Mouse (Mus musculus): ENCODE results near the gene Slc25a43.

The Slc25a43 gene

DNA sequence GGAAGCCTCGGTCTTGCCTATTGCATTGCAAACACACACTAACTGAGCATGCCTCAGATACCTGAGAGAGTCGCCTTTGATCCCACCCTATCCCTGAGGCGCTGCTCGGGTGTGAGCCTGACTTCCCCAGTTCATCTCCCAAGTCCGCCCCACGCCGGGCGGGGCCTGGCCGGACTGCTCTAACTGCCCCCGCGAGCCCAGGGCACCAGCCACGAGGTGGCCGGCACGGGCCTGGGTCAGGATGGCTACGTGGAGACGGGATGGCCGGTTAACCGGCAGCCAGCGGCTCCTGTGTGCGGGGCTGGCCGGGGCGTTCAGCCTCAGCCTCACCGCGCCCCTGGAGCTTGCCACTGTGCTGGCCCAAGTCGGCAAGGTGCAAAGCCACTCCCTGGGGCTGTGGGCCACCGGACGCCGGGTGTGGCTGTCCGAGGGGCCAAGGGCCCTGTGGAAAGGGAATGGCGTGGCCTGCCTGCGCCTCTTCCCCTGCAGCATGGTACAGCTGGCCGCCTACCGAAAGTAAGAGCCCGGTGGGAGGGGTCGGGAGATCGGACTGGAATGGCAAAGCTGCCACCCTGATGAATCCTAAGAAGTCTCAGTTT is at the start of gene Slc25a43:
Slc25a43 (plus strand) TSS at position 157 of the 599 bp plus-strand sequence.
- DNase-seq (ENCODE audit: low read depth, low spot score): peak; percentile 51

DNA sequence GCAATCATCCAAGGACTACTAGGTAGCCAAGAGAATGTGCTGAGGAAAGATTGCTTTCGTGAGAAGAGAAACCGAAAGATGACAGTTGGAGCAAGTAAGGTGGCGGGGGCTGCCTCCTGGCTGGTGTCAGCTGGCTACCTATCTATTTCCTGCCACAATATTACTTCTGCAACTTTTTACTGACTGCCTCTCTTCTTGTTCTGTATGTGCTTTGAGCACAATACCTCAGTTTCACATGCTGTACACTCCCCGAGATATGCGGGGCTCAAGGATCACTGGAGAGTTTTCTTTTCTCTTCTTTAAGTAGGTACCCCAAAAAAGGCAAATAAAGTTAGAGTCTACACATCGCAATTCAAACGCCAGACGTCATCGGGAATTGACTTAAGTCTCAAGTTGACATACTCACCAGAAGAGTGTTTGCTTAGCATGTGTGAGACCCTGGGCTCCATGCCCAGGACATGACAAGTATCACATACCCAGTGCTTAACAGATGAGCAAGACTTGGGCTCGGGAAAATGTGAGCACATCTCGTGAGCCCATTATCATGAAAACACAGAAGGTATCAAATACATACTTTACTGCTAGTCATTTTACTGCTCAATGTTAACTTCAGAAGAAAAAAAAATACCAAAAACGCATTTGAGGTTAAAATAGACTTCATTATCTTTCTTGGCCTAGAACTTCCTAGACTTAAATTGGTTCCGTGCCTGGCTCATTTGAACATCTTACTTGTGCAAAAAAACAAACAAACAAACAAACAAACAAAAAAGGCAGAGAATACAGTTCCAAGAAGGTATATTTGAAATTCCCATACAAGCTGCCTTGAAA is 3.1 kb upstream of the Slc25a43 start:
- no peak for DNase-seq (ENCODE audit: low read depth, low spot score)

DNA sequence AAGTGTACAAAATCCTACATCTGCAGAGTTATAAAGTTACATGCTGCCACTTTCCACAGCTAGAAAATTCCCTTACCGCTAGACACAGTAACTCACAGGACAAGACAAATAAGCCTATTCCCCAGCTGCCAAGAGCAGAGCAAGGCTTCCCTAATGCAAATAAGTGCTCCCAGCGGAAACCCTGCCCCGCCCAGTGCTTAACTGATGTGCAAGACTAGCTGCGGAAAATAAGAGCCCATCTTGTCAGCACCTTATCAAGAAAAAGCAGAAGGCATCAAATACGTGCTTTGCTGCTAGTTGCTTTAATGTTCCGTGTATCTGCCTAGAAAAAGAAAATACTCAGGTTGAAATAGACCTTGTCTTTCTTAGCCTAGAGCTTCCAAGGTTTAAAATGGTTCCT is 2.2 kb upstream of the Slc25a43 start:
- peak; percentile 38 for DNase-seq (ENCODE audit: low read depth, low spot score)

DNA sequence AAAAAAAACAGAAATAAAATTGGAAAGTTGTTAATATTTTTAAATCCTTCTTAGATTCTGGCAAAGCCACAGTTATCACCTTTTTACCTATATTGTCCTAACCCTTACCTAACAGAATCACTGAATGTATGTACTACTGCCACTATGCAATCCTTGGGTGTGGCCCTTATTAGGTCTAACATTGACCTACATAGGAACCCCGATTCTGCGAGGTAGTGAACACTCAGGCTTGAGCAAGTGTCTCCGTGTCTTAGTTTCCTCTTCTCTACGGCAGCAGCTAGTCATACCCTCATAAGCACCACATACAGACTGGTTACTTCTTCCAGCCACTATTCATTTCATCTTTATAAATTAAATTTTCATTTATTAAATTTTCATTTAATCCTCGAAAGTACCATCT is 715 bp upstream of the Slc25a43 start:
- no peak for DNase-seq (ENCODE audit: low read depth, low spot score)

DNA sequence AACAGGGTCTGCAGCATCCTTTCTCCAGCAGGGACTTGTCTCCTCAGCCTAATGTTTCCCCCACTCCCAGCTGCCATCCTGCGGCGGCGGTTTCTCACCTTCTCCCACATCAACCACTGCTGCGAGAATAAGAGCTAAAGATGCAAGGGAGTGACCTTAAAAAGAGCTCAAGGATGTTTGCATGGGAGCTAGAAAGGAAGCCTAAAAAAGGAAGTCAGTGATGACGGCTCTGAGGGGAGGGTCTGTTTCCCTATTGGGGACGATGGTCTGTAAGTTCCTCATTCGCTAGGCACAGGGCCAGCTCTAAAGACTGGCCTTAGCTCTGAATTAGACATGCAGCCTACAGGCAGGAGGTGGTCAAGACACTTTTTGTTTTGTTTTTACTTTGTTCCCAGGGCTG is 1.3 kb downstream of the Slc25a43 start:
- peak; percentile 35 for DNase-seq (ENCODE audit: low read depth, low spot score)

DNA sequence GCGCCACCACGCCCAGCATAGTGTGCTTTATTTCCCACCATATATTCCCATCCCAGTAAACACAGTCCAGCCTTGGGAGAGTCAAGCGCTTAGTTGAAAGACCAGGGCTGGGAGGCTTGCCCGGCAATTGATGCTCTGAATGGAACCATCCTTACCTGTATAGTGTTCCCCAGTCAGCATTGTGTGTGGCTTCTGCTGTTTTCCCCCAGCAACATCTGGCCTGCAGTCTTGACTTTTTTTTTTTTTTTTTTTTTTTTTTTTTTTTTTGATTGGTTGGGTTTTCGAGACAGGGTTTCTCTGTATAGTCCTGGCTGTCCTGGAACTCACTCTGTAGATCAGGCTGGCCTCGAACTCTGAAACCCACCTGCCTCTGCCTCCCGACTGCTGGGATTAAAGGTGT is 1.9 kb downstream of the Slc25a43 start:
- DNase-seq (ENCODE audit: low read depth, low spot score): no peak

DNA sequence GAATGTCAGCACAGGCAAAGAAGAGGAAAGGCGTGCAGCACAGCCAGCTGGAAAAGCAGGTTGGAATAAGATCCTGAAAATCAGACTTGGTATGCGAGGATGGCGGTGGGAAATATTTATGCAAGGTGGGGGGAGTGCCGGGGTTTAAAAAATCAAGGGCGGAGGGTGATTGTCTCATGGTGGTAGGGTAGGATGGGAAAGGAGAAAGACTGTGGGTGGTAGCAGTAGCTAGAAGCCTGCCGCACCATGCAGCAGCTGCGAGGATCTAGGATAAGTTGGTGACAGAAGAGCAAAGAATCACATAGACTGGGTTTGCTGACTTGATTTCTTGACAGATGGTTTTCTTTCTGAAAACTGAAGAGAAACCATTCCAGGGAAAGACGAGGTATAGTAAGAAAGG is 3.3 kb downstream of the Slc25a43 start:
- DNase-seq (ENCODE audit: low read depth, low spot score): no peak

DNA sequence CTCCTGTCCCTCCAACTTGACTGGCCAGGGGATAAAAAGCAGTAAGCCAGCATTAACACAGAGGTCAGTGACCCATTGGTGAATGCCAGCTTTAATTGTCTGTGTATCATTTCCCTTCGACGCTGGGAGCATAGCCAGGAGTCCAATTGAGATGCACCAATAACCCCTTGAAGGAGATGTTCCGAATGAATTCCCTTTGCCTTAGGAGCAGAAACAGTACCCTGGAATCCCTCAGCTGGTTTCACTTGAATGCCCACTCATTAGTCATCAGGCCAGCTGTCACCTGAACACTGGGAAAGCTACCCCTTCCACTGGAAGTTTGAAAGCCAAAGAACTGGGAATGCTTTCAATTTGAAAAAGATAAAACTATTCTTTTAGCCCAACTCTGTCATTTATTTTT is 5.1 kb downstream of the Slc25a43 start:
- DNase-seq (ENCODE audit: low read depth, low spot score): no peak

DNA sequence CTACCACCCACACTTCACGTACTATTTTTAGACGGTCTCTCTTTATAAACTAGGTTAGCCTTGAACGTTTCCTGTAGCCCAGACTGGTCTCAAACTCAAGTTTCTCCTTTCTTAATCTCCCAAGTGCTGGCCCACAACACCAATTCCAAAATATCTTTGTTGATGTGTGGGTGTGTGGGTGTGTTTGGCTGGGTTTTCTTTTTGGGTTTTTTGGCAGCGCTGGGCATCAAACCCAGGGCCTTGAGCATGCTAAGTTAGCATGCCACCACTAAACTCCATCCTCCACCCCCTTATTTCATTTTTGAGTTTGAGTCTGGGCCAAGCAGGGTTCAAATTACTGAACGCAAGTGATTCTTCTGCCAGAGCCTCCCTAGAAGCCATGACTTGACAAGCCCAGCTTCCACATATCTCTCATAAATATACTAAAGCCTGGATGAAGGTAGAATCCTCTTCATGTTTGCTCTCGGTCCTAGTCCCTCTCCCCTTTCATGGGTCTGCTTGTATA is 5.9 kb downstream of the Slc25a43 start:
- DNase-seq (ENCODE audit: low read depth, low spot score): no peak

DNA sequence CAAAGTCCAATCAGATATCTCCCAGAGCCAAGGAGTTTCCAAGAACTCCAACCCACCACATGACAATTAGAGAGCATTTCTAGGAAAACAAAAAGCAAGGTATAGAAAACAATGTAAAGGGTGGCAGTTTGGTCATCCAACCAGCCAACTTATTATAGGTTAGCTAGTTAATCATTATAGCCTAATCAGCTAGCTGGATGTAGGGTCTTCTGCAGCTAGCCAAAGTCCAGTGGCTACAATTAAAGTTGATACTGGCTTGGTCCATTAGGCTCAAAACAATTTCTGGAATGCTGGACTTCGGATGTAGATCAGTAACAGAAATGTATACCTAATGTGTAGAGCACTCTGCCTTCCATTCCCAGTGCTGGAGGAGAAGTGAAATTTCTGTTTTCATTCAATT is 7.1 kb downstream of the Slc25a43 start:
- DNase-seq (ENCODE audit: low read depth, low spot score): no peak

DNA sequence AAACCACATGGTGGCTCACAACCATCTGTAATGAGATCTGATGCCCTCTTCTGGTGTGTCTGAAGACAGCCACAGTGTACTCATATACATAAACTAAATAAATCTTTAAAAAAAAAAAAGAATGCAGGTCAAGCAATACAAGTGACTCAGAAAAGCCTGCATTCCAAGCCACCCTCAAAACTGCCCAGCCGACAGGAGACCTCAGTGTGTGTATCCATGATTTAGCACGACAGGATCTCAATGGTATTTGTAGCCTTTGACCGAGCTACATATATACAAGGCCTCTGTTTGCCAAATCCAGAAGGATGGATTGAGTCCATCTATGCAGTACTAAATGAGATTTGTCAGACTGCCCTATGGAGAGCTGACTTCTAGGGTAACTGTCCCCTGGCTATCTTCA is 9.1 kb downstream of the Slc25a43 start:
- DNase-seq (ENCODE audit: low read depth, low spot score): no peak

DNA sequence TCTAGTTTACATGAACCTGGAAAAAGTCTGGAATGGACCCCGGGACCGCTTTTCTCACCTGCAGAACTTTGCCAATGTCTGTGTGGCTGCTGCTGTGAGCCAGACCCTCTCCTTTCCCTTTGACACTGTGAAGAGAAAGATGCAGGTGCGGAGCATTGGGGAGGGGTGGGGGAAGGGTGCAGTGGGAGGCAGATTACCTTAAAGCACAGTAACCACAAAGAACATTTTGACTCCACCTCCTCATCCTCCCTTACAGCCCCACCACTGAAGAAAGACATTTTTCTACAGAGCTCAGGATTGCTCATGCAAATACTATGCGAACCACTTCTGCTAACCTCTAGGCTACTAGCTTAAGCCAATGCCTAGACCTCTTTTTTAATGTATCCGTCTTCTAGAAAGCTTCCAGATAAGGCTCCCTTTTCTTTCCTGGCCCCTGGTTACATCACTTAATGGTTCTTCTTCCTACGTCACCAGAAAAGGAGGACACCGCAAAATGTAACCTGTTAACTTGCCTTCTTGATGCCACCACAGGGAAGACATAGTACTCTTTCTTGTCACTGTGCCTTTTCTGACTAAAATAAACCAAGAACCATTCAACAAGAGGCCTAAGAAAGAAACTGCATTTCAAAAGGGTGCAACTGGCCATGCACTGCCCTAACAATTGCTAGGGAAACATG is 14.5 kb downstream of the Slc25a43 start:
- DNase-seq (ENCODE audit: low read depth, low spot score): no peak

DNA sequence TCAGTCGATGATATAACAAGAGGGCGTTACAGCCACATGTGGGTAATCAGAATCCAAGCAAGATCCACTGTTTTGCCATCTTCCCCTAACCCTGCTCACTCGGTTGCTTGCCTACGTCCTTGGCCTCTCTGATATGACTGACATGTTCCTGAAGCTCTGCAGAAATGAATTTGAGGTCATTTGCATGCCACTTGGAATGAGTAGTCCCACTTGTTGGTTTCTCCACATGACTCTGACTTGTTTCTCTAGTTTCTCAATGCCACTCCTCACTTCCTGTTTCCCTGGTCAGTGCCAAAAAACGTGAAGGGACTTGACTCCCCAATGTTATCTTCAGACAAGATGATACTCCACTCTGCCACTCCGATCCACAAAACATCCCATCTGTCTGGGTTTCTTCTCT is 15.1 kb downstream of the Slc25a43 start:
- no peak for DNase-seq (ENCODE audit: low read depth, low spot score)

DNA sequence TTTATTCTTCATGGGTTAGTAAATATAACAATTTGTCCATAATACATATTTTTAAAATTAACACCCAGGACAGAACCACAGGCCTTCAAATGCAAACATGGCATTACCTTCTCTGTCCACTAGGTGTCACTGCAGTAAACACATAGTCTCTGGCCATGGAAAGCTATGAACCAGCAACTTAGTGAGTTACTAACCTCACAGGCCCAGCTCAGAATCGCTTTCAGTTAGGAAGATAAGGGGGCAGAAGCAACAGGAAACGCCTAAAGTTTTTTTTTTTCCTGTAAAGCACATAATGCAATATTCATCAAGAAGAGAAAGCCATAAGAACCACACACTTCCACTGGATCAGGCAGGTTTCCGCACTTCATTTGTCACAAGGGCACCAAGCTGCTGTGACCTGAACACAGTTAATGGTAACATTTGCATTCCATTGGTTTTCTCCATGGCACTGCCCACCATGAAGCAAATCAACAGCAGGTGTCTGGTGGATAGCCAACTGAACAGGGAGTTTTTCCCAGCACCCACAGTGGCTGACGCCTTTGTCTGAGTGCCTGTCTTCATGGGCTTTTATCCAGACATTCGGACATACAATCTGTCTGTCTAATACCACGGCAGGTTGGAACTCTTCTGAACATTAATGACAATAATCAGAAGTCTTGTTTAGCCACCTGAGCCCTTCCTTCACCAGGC is 17.6 kb downstream of the Slc25a43 start:
- DNase-seq (ENCODE audit: low read depth, low spot score): peak; percentile 62

DNA sequence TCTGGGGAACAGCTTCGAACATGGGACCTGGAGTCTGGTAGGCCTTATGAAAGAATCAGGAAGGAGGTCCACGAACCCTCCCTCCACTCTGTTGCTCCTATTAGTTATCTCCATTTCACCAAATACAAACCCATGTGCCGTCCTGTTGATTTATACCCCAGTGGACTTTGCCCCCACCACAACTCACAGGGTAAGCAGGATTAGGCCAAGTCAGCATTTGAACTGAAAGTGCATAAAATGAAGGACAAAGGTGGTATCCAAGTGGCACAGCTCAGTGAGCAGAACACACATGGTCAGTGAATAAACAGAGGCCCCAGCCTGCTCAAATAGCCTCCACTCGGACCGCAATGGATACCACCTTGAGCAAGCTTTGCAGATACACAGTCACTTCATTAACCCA is 18.8 kb downstream of the Slc25a43 start:
- no peak for DNase-seq (ENCODE audit: low read depth, low spot score)

DNA sequence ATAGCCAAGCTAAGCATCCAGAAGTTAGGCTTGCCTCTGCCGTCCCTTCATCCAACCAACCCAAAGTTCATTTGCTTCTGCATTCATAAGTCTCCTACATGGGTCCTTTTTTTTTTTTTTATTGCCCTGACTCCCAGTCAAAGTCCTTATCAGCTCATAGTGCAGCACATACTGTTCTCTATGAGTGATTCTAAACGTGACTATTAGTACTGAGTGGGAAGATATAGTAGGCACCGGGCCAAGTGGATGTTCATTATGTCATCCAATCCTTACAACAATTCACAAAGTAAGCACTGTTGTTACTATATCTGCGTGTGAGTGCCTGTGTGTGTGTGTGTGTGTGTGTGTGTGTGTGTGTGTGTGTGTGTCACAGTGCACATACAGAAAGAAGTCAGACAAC is 19.4 kb downstream of the Slc25a43 start:
- no peak for DNase-seq (ENCODE audit: low read depth, low spot score)

DNA sequence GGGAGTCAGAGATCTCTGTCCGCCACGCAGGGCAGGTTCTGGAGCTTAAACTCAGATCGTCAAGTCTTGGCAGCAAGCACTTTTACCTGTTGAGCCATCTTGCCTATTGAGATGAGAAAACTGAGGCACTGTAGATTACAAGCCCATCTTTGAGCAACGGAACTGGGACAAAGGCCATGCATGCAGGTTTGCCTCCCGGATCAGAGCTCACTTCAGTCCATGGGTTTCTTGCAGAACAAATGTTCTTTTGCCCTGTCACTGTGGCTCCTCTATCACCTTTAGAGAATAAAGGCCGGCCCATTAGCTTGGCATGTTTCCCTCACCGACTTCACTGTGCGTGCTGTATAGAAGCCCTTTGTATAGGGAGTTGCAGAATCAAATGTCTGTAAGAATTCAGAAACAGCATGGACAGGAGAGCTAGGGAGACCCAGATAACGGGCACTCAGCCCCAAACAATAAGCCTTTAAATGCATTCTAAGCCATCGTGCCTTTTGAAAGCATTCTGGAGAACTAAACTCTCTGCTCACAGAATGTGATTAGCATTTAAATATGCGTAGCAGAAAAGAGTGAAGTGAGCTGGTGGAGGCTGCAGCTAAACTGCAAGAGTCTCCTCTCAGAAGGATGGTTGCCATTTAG is 20.0 kb downstream of the Slc25a43 start:
- peak; percentile 35 for DNase-seq (ENCODE audit: low read depth, low spot score)

DNA sequence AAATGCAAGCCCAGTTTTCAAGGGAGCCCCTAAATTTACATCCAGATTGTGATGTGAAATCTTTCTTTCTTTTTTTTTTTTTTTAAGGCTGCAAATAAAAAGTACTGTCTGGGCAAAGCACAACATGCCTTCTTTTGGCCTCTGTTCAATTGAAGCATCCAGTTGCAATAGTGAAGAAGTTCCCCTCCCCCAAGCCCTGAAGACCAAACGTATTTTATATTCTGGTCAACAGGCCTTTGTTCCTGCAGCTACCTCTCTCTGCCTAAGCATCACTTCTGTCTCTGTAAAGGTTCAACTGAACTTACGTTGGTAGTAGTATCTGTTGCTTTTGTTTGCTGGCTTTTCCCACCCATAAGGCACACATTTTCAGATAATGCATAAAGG is 20.5 kb downstream of the Slc25a43 start:
- DNase-seq (ENCODE audit: low read depth, low spot score): no peak

DNA sequence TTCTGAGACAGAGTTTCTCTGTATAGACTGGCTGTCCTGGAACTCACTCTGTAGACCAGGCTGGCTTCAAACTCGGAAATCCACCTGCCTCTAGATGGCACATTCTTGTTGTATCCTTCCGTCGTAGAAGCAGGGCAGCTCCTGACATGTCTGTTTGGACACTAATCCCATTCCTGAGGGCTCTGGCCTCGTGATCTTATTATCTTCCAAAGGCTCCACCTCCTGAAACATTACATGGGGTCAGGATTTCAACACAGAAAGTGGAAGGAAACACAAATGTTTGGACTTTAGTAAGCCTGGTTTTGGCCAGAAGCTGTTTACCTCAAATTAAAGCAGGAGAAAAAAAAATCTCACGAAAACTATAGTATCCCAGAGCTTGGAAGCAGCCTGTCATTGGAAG is 23.9 kb downstream of the Slc25a43 start:
- peak; percentile 21 for DNase-seq (ENCODE audit: low read depth, low spot score)

DNA sequence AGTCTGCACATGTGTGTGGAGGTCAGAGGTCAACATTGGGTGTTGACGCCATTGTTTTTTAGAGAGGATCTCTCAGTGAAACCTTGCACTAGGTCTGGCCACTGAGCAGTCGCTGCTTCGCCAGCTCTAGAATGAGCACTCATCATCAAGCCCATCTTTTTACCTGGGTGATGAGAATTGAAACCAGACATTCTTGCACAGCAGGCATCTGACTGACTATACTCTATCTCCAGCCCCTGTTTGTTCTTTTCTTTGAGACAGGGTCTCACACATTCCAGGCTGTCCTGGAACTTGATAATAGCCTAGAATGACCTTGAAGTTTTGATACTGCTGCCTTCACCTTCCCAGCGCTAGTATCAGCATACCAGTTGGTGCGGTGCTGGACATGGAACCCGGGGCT is 29.1 kb downstream of the Slc25a43 start:
- peak; percentile 71 for DNase-seq (ENCODE audit: low read depth, low spot score)

DNA sequence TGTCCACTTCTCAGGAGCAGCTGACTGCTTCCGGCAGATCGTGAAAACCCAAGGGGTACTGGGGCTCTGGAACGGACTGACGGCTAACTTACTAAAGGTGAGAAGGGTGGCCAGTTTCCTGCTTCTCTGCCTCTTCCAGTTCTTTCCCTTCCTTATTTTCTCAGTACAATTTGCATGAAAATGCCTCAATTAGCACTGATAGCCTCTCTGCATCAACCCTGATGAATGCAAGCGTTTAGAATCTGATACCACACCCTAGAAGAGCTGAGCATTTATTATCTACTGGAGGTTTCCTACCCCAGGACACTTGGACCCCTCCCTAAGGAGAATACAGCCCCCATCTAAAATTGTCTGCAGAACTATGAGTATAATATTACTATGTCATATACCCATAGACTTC is 32.1 kb downstream of the Slc25a43 start:
- DNase-seq (ENCODE audit: low read depth, low spot score): peak; percentile 57

DNA sequence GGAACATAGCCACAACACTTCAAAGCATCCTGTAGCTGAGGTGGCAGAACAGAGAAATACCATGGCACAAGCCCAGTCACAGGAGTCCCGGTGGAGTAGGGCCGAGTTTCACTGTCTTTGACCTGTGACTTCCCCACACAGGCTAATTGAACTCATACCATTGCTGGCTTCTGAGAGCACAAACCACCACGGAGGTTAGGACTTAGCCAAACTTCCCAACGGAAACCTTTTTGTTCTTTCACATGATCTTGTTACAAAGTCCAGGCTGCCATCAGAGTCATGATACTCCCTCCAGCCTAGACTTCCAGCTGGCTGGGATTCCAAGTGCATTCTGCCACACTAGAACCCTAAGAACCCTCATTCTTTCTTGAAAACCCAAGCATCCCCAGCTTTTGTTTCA is 34.2 kb downstream of the Slc25a43 start:
- no peak for DNase-seq (ENCODE audit: low read depth, low spot score)
